Mouse (Mus musculus) ES-E14 (cell line): ENCODE measurements around the gene Cdc7. TPM values are rescaled to one million over a fixed set of nuclear protein-coding genes. Genes with fewer than 3 reads are reported as not detected.

Experiments used
- DNase-seq: peaks from one replicate; pipeline ENCODE4 v3.0.0-alpha.2; 2013; ENCODE audit warnings: low read depth, low spot score
- H3K27ac ChIP-seq: 2 replicates; pipeline ENCODE4 v1.5.1; 2012; ENCODE audit warnings: low read depth, mild to moderate bottlenecking, low read length, moderate library complexity, mixed read lengths; ENCODE audit not compliant: poor library complexity, insufficient read depth, severe bottlenecking
- H3K36me3 ChIP-seq: 2 replicates; pipeline ENCODE4 v1.6.1; 2012; ENCODE audit warnings: mild to moderate bottlenecking, low read length, moderate library complexity, mixed read lengths; ENCODE audit not compliant: control insufficient read depth, poor library complexity, insufficient read depth, severe bottlenecking
- H3K4me1 ChIP-seq, 2 experiments: fragments of 150-350 bp in 1 of 2; sonication (generic) in 1 of 2; 2 replicates each; pipeline ENCODE4 v1.6.1; 2012; ENCODE audit warnings: low read length in 2 of 2, mild to moderate bottlenecking in 1 of 2, mixed read lengths in 1 of 2; ENCODE audit not compliant: control insufficient read depth in 2 of 2, insufficient read depth in 2 of 2, poor library complexity in 1 of 2
- H3K4me3 ChIP-seq, 2 experiments: fragments of 150-350 bp in 1 of 2; sonication (generic) in 1 of 2; 2 replicates each; pipeline ENCODE4 v1.5.1; 2012; ENCODE audit warnings: low read length in 2 of 2, low read depth in 1 of 2, mild to moderate bottlenecking in 1 of 2, mixed read lengths in 1 of 2; ENCODE audit not compliant: insufficient read depth in 1 of 2, poor library complexity in 1 of 2, severe bottlenecking in 1 of 2
- H3K9ac ChIP-seq: 2 replicates; pipeline ENCODE4 v1.6.1; 2012; ENCODE audit warnings: low read depth, mild to moderate bottlenecking, low read length, mixed read lengths; ENCODE audit not compliant: poor library complexity, insufficient read depth, severe bottlenecking
- H3K9me3 ChIP-seq: fragments of 150-350 bp; sonication (generic); 2 replicates; pipeline ENCODE4 v1.6.1; 2012; ENCODE audit warnings: low read depth, mild to moderate bottlenecking, low read length; ENCODE audit not compliant: control insufficient read depth, insufficient read depth
- CHD2 ChIP-seq: IDR thresholded peaks from 2 replicates; pipeline ENCODE4 v1.6.1; 2014; ENCODE audit warnings: mild to moderate bottlenecking, low read depth, low read length, inconsistent platforms
- HCFC1 ChIP-seq: IDR thresholded peaks from 2 replicates; pipeline ENCODE4 v1.6.1; 2012; ENCODE audit warnings: low read length, inconsistent platforms, borderline replicate concordance; ENCODE audit not compliant: insufficient read depth
- MAFK ChIP-seq: IDR thresholded peaks from 2 replicates; pipeline ENCODE4 v1.6.1; 2014; ENCODE audit warnings: mild to moderate bottlenecking, low read depth, low read length, inconsistent platforms; ENCODE audit not compliant: insufficient read depth
- ZC3H11A ChIP-seq: IDR thresholded peaks from 2 replicates; pipeline ENCODE4 v1.6.1; 2012; ENCODE audit warnings: low read depth, mild to moderate bottlenecking, inconsistent platforms, low read length, borderline replicate concordance
- ZNF384 ChIP-seq: IDR thresholded peaks from 2 replicates; pipeline ENCODE4 v1.6.1; 2012; ENCODE audit warnings: low read depth, low read length, inconsistent platforms
- in situ Hi-C, 2 experiments: fragments of 600-800 bp; cut with MboI; formaldehyde crosslinking; loops; one replicate each; pipeline ENCODE4 v1.15.1; 2025; ENCODE audit warnings: low sequenced_read_pairs in 2 of 2, inconsistent platforms in 1 of 2; ENCODE audit not compliant: unreplicated experiment in 2 of 2
- total RNA-seq: library from RNA; depleted of rRNA; stranded (reverse); fragments of 300-350 nt; gene quantifications from 2 replicates; pipeline ENCODE4 v1.2.3, GENCODE M21; 2012; rRNA removed

Cdc7 gene
- total RNA-seq, 1 experiment, result 25.3 TPM

GRCm38 (mm10) chr5:107025809-107026208 lies 61.7 kb downstream of the Cdc7 start:
- no peak overlapping the region for H3K9ac ChIP-seq
- H3K9me3 ChIP-seq, result no peaks in the 10 kb centered on the region
- no peaks in the 10 kb centered on the region for H3K36me3 ChIP-seq
- no peak overlapping the region for H3K27ac ChIP-seq
- no peak overlapping the region for H3K4me3 ChIP-seq
- DNase-seq, result no peak
- in situ Hi-C loops, result no loop called here
- TF ChIP-seq HCFC1 (no peak), ZC3H11A (no peak), ZNF384 (no peak), CHD2 (no peak), MAFK (no peak)
- H3K4me1 ChIP-seq, result no peaks in the 10 kb centered on the region

GRCm38 (mm10) chr5:107027616-107028015 lies 63.5 kb downstream of the Cdc7 start:
- Histone ChIP-seq H3K4me3 (no peak overlapping the region), H3K36me3 (no peaks in the 10 kb centered on the region), H3K27ac (no peak overlapping the region), H3K9ac (no peak overlapping the region), H3K9me3 (no peaks in the 10 kb centered on the region), H3K4me1 (no peaks in the 10 kb centered on the region)
- DNase-seq, result no peak
- in situ Hi-C loops, result no loop called here
- TF ChIP-seq CHD2 (no peak), MAFK (no peak), ZC3H11A (no peak), ZNF384 (no peak), HCFC1 (no peak)

GRCm38 (mm10) chr5:107028557-107028956 lies 64.4 kb downstream of the Cdc7 start:
- in situ Hi-C loops, result no loop called here
- no peak for DNase-seq
- Histone ChIP-seq H3K36me3 (no peaks in the 10 kb centered on the region), H3K4me1 (no peaks in the 10 kb centered on the region), H3K27ac (no peak overlapping the region), H3K9ac (no peak overlapping the region), H3K9me3 (no peaks in the 10 kb centered on the region), H3K4me3 (no peak overlapping the region)
- no peak for TF ChIP-seq ZNF384

GRCm38 (mm10) chr5:107029801-107030200 lies 65.7 kb downstream of the Cdc7 start:
- no peak overlapping the region for H3K27ac ChIP-seq
- H3K9me3 ChIP-seq, result no peaks in the 10 kb centered on the region
- no peak overlapping the region for H3K9ac ChIP-seq
- H3K4me3 ChIP-seq, result no peak overlapping the region
- TF ChIP-seq MAFK, result no peak
- TF ChIP-seq CHD2, result no peak
- TF ChIP-seq ZNF384, result no peak
- no peak for TF ChIP-seq HCFC1
- TF ChIP-seq ZC3H11A, result no peak
- H3K4me1 ChIP-seq, result no peaks in the 10 kb centered on the region
- no peak for DNase-seq
- H3K36me3 ChIP-seq, result no peaks in the 10 kb centered on the region
- in situ Hi-C loops, result no loop called here

GRCm38 (mm10) chr5:107030821-107031220 lies 66.7 kb downstream of the Cdc7 start:
- H3K36me3 ChIP-seq, result no peaks in the 10 kb centered on the region
- no peak for TF ChIP-seq MAFK
- no peak for TF ChIP-seq HCFC1
- in situ Hi-C loops, result no loop called here
- no peak overlapping the region for H3K4me3 ChIP-seq
- no peaks in the 10 kb centered on the region for H3K4me1 ChIP-seq
- no peaks in the 10 kb centered on the region for H3K9me3 ChIP-seq
- DNase-seq, result no peak
- H3K9ac ChIP-seq, result no peak overlapping the region
- no peak overlapping the region for H3K27ac ChIP-seq

Other genes starting within 250 kb of the Cdc7 start
- 0.58 and 1.2 TPM in 2 replicates for gene Hfm1, start 38.0 kb upstream of the Cdc7 start, total RNA-seq